Mouse (Mus musculus) fibroblast of lung, adult 2 months (primary cell): Measurements from ENCODE around the gene Pbxip1.
A peak's percentile ranks its signal among the peaks of the same experiment; 100 is the strongest.

Source experiments
- DNase-seq: peaks from one replicate; pipeline ENCODE4 v3.0.0-alpha.2; 2011; ENCODE audit warnings: low read depth

The Pbxip1 gene

GRCm38 (mm10) chr3:89432606-89433005 is 3.9 kb upstream of the Pbxip1 start:
- no peak for DNase-seq

GRCm38 (mm10) chr3:89434532-89434931 is 2.0 kb upstream of the Pbxip1 start:
- DNase-seq: no peak

GRCm38 (mm10) chr3:89435041-89435440 is 1.5 kb upstream of the Pbxip1 start:
- no peak for DNase-seq

- no peak for DNase-seq
These were observed 763 bp downstream of the Pbxip1 start for GRCm38 (mm10) chr3:89437269-89437668.

GRCm38 (mm10) chr3:89440691-89441090 is 4.2 kb downstream of the Pbxip1 start:
- no peak for DNase-seq

GRCm38 (mm10) chr3:89448720-89449537 is 12.4 kb downstream of the Pbxip1 start:
- no peak for DNase-seq

GRCm38 (mm10) chr3:89449541-89449940 is 13.0 kb downstream of the Pbxip1 start:
- DNase-seq: no peak

- no peak for DNase-seq
These were observed 15.4 kb downstream of the Pbxip1 start for GRCm38 (mm10) chr3:89451916-89452315.

GRCm38 (mm10) chr3:89454401-89455177 is 18.1 kb downstream of the Pbxip1 start, which contains the start of gene Pmvk:
Pmvk (plus strand) TSS chr3:89454541.
- DNase-seq: no peak

GRCm38 (mm10) chr3:89455786-89456285 is 19.3 kb downstream of the Pbxip1 start:
- DNase-seq: no peak

GRCm38 (mm10) chr3:89456726-89457665 is 20.5 kb downstream of the Pbxip1 start:
- DNase-seq: no peak

GRCm38 (mm10) chr3:89458372-89458964 is 22.0 kb downstream of the Pbxip1 start:
- DNase-seq: peak; percentile 56

- DNase-seq: no peak
These were observed 22.7 kb downstream of the Pbxip1 start for GRCm38 (mm10) chr3:89458965-89459807.

GRCm38 (mm10) chr3:89468268-89468667 is 31.8 kb downstream of the Pbxip1 start:
- peak; percentile 38 for DNase-seq

- DNase-seq: no peak
These were observed 35.8 kb downstream of the Pbxip1 start for GRCm38 (mm10) chr3:89472280-89472679.

- DNase-seq: peak; percentile 53
These were observed 37.3 kb downstream of the Pbxip1 start for GRCm38 (mm10) chr3:89473838-89474237.

GRCm38 (mm10) chr3:89479055-89479454 is 42.5 kb downstream of the Pbxip1 start:
- no peak for DNase-seq

GRCm38 (mm10) chr3:89481488-89481887 is 45.0 kb downstream of the Pbxip1 start:
- DNase-seq: no peak

GRCm38 (mm10) chr3:89482249-89482648 is 45.7 kb downstream of the Pbxip1 start:
- DNase-seq: no peak

GRCm38 (mm10) chr3:89484766-89485524 is 48.4 kb downstream of the Pbxip1 start:
- no peak for DNase-seq
